Comparison of ENCODE assay signal across 27 mouse cellular contexts in genomic region chr1:168008216-168008615, GRCm38 (mm10).
"Had no signal": no experiment of that assay in that cellular context is flagged by ENCODE, and none has a peak within 500 bp of the region (broad histone marks: within the 10 kb centered on the region; RNA-seq: fewer than 3 reads in every experiment).

No protein-coding gene starts in this region.

- DNase-seq: gastrocnemius, postnatal 25 days; heart, adult 18-20 months; heart, postnatal 10 days; heart, postnatal 4 days; kidney, adult 18-20 months; kidney, adult 8-10 months; kidney, postnatal 10 days; kidney, postnatal 25 days; kidney, postnatal 4 days; liver; liver, embryonic 13.5 days; liver, postnatal 0 days had no signal

- H3K27me3 ChIP-seq: heart, embryonic 12.5 days; hindbrain, embryonic 12.5 days; intestine, embryonic 15.5 days; limb, embryonic 12.5 days; liver, embryonic 13.5 days; liver, embryonic 15.5 days had no signal

- H3K9me3 ChIP-seq: heart, embryonic 10.5 days; hindbrain, embryonic 12.5 days; intestine, embryonic 15.5 days; limb, embryonic 10.5 days; limb, embryonic 12.5 days; liver, embryonic 13.5 days; liver, embryonic 15.5 days had no signal

- H3K4me1 ChIP-seq: heart, embryonic 10.5 days; heart, embryonic 12.5 days; hindbrain, embryonic 12.5 days; intestine, embryonic 15.5 days; limb, embryonic 10.5 days; limb, embryonic 12.5 days; liver, embryonic 13.5 days; liver, embryonic 15.5 days had no signal

- H3K4me3 ChIP-seq: heart, embryonic 10.5 days; heart, embryonic 12.5 days; hindbrain, embryonic 10.5 days; hindbrain, embryonic 12.5 days; intestine, embryonic 15.5 days; layer of hippocampus, adult 2 months; left cerebral cortex, adult 2 months; limb, embryonic 10.5 days; limb, embryonic 12.5 days; liver, embryonic 13.5 days; liver, embryonic 15.5 days had no signal

- ATAC-seq: hindbrain, embryonic 16.5 days; inflammation-experienced regulatory T-cells, adult 6 months; intestine, embryonic 15.5 days; intestine, postnatal 0 days; liver, postnatal 0 days had no signal

- H3K9ac ChIP-seq: heart, embryonic 12.5 days; hindbrain, embryonic 12.5 days; hindbrain, embryonic 14.5 days; intestine, embryonic 15.5 days; limb, embryonic 12.5 days; liver, embryonic 13.5 days; liver, embryonic 15.5 days; liver, postnatal 0 days had no signal

- H3K4me2 ChIP-seq: heart, embryonic 12.5 days; hindbrain, embryonic 12.5 days; hindbrain, embryonic 14.5 days; intestine, embryonic 15.5 days; limb, embryonic 12.5 days; liver, embryonic 11.5 days; liver, embryonic 13.5 days; liver, embryonic 15.5 days had no signal

- H3K36me3 ChIP-seq: heart, embryonic 10.5 days; heart, embryonic 12.5 days; hindbrain, embryonic 10.5 days; hindbrain, embryonic 12.5 days; intestine, embryonic 15.5 days; limb, embryonic 10.5 days; limb, embryonic 12.5 days; liver, embryonic 13.5 days; liver, embryonic 15.5 days had no signal

- H3K27ac ChIP-seq: heart, embryonic 10.5 days; hindbrain, embryonic 10.5 days; hindbrain, embryonic 12.5 days; hindbrain, embryonic 14.5 days; intestine, embryonic 15.5 days; layer of hippocampus, adult 2 months; left cerebral cortex, adult 2 months; limb, embryonic 10.5 days; limb, embryonic 12.5 days; liver, embryonic 13.5 days; liver, embryonic 15.5 days had no signal
